Mouse (Mus musculus) heart, embryonic 14.5 days (tissue): Measurements from ENCODE around the gene Gm43738. TPM values are rescaled to one million over a fixed set of nuclear protein-coding genes. Genes with fewer than 3 reads are reported as not detected.

Experiments
- ATAC-seq: fragments of 200-750 bp; cut with Nextera tagmentation; 2 replicates; pipeline ENCODE4 v1.8.0; 2017; ENCODE audit warnings: low read depth, moderate TSS enrichment; ENCODE audit not compliant: insufficient number of reproducible peaks, insufficient read depth, low FRiP score
- H3K27ac ChIP-seq, 2 experiments: fragments of 200-500 bp in 1 of 2; fragments of 300-500 bp in 1 of 2; sonication (generic) in 1 of 2; replicated peaks in 1 of 2; 2 replicates each; pipeline ENCODE4 v1.5.1; 2012 to 2014; ENCODE audit warnings: low read depth in 2 of 2, low read length in 2 of 2, control low read depth in 1 of 2, mild to moderate bottlenecking in 1 of 2, mixed read lengths in 1 of 2; ENCODE audit not compliant: control insufficient read depth in 1 of 2, insufficient read depth in 1 of 2
- H3K27me3 ChIP-seq: fragments of 300-500 bp; sonication (generic); 2 replicates; pipeline ENCODE4 v1.6.1; 2014; ENCODE audit warnings: mild to moderate bottlenecking, low read length, control low read depth; ENCODE audit not compliant: control insufficient read depth, insufficient read depth
- H3K36me3 ChIP-seq: fragments of 300-500 bp; sonication (generic); 2 replicates; pipeline ENCODE4 v1.6.1; 2014; ENCODE audit warnings: mild to moderate bottlenecking, control low read depth, low read length, mixed read lengths; ENCODE audit not compliant: control insufficient read depth, insufficient read depth
- H3K4me1 ChIP-seq, 2 experiments: fragments of 200-500 bp in 1 of 2; fragments of 300-500 bp in 1 of 2; sonication (generic) in 1 of 2; 2 replicates each; pipeline ENCODE4 v1.6.1; 2012 to 2014; ENCODE audit warnings: low read length in 2 of 2, control low read depth in 1 of 2, mixed read lengths in 1 of 2; ENCODE audit not compliant: control insufficient read depth in 2 of 2, insufficient read depth in 2 of 2
- H3K4me2 ChIP-seq: fragments of 300-500 bp; sonication (generic); 2 replicates; pipeline ENCODE4 v1.6.1; 2014; ENCODE audit warnings: mild to moderate bottlenecking, low read length
- H3K4me3 ChIP-seq, 2 experiments: fragments of 200-500 bp in 1 of 2; fragments of 300-500 bp in 1 of 2; sonication (generic) in 1 of 2; 2 replicates each; pipeline ENCODE4 v1.5.1; 2012 to 2014; ENCODE audit warnings: low read length in 2 of 2, mild to moderate bottlenecking in 2 of 2, control low read depth in 1 of 2, low read depth in 1 of 2, moderate library complexity in 1 of 2; ENCODE audit not compliant: control insufficient read depth in 1 of 2, insufficient read depth in 1 of 2
- H3K9ac ChIP-seq: fragments of 300-500 bp; sonication (generic); 2 replicates; pipeline ENCODE4 v1.6.1; 2014; ENCODE audit warnings: mild to moderate bottlenecking, low read length
- H3K9me3 ChIP-seq: fragments of 300-500 bp; sonication (generic); 2 replicates; pipeline ENCODE4 v1.6.1; 2016; ENCODE audit warnings: low read length, control low read depth; ENCODE audit not compliant: control insufficient read depth
- WGBS: fragments of 180-500 bp; shearing (Covaris S2); extraction: QIAGEN DNeasy Blood & Tissue Kit; methylation state at CpG from one replicate; pipeline ENCODE4 v1.1.7; 2014; 5-methylcytosine and 5-hydroxymethylcytosine counted together
- polyA plus RNA-seq: library from polyadenylated mRNA; unstranded; fragments of >200 nt; fragmentation: Nextera tagmentation; extraction: Ambion mirVana; gene quantifications from 2 replicates; pipeline ENCODE4 v1.2.1, GENCODE M21; 2014

Gene Gm43738
- polyA plus RNA-seq, 1 experiment from 2014 or later, result not detected

- H3K4me3 ChIP-seq, result no peak within 1 kb of the TSS
- no peaks in the 10 kb centered on the region for H3K27me3 ChIP-seq
- no peak within 1 kb of the TSS for H3K9ac ChIP-seq
- WGBS, result 45% methylated on average over 3 of the region's 3 CpGs
- no peak for ATAC-seq
- H3K9me3 ChIP-seq, result no peaks in the 10 kb centered on the region
- H3K4me1 ChIP-seq, result peaks cover 3 to 5% of the 10 kb centered on the region in 2 experiments; a peak in 1 of 4 replicates
- no peaks in the 10 kb centered on the region for H3K36me3 ChIP-seq
- H3K27ac ChIP-seq, result no peak within 1 kb of the TSS
- H3K4me2 ChIP-seq, result no peak within 1 kb of the TSS
Measured at GRCm38 (mm10) chr3:89135958-89136357, 35.1 kb upstream of the Gm43738 start, which contains the start of gene Pklr. Gene Pklr, plus strand, starts transcription at chr3:89136142.

GRCm38 (mm10) chr3:89133752-89134151, 32.9 kb upstream of the Gm43738 start:
- H3K4me3 ChIP-seq, result no peak overlapping the region
- no peak overlapping the region for H3K27ac ChIP-seq
- no peak overlapping the region for H3K4me2 ChIP-seq
- H3K4me1 ChIP-seq, result peaks cover 3 to 5% of the 10 kb centered on the region in 2 experiments; a peak in 1 of 4 replicates
- WGBS, result 50% methylated on average over 1 of the region's 1 CpGs
- no peaks in the 10 kb centered on the region for H3K27me3 ChIP-seq
- no peaks in the 10 kb centered on the region for H3K9me3 ChIP-seq
- H3K36me3 ChIP-seq, result no peaks in the 10 kb centered on the region
- no peak overlapping the region for H3K9ac ChIP-seq
- no peak for ATAC-seq

- H3K27me3 ChIP-seq, result no peaks in the 10 kb centered on the region
- 51% methylated on average over 7 of the region's 7 CpGs for WGBS
Measured at GRCm38 (mm10) chr3:89133063-89133450, 32.2 kb upstream of the Gm43738 start.

GRCm38 (mm10) chr3:89132285-89133062, 31.6 kb upstream of the Gm43738 start:
- H3K27me3 ChIP-seq, result no peaks in the 10 kb centered on the region
- no peak overlapping the region for H3K27ac ChIP-seq
- H3K4me2 ChIP-seq, result peak overlapping the region; percentile 80
- H3K36me3 ChIP-seq, result no peaks in the 10 kb centered on the region
- H3K9ac ChIP-seq, result peak overlapping the region; percentile 64
- H3K4me3 ChIP-seq, result peak overlapping the region; percentile 25 to 36
- peaks cover 3 to 5% of the 10 kb centered on the region in 2 experiments; a peak in 1 of 4 replicates for H3K4me1 ChIP-seq
- ATAC-seq, result peak; percentile 50; the same call in 1 of the 2 replicates
- 12% methylated on average over 30 of the region's 30 CpGs for WGBS
- H3K9me3 ChIP-seq, result no peaks in the 10 kb centered on the region

More at GRCm38 (mm10) chr3:89133063-89133450, 32.2 kb upstream of the Gm43738 start:
- no peak overlapping the region for H3K27ac ChIP-seq
- no peak overlapping the region for H3K4me3 ChIP-seq
- no peaks in the 10 kb centered on the region for H3K9me3 ChIP-seq
- ATAC-seq, result no peak
- H3K9ac ChIP-seq, result no peak overlapping the region
- peaks cover 3 to 5% of the 10 kb centered on the region in 2 experiments; a peak in 1 of 4 replicates for H3K4me1 ChIP-seq
- H3K4me2 ChIP-seq, result no peak overlapping the region
- no peaks in the 10 kb centered on the region for H3K36me3 ChIP-seq

GRCm38 (mm10) chr3:89131816-89132215, 30.9 kb upstream of the Gm43738 start:
- peak overlapping the region in 1 of 2 experiments; percentile 36; a peak in 2 of 4 replicates for H3K4me3 ChIP-seq
- no peak overlapping the region for H3K9ac ChIP-seq
- no peaks in the 10 kb centered on the region for H3K27me3 ChIP-seq
- ATAC-seq, result no peak
- H3K9me3 ChIP-seq, result no peaks in the 10 kb centered on the region
- no peaks in the 10 kb centered on the region for H3K36me3 ChIP-seq
- no peak overlapping the region for H3K27ac ChIP-seq
- H3K4me1 ChIP-seq, result peaks cover 3 to 5% of the 10 kb centered on the region in 2 experiments; a peak in 1 of 4 replicates
- peak overlapping the region; percentile 80 for H3K4me2 ChIP-seq
- 43% methylated on average over 4 of the region's 4 CpGs for WGBS

- ATAC-seq, result no peak
- WGBS, result 85% methylated on average over 3 of the region's 3 CpGs
- H3K4me1 ChIP-seq, result peaks cover 3 to 5% of the 10 kb centered on the region in 2 experiments; a peak in 1 of 4 replicates
- no peaks in the 10 kb centered on the region for H3K27me3 ChIP-seq
- no peak overlapping the region for H3K27ac ChIP-seq
- H3K9me3 ChIP-seq, result no peaks in the 10 kb centered on the region
- H3K4me2 ChIP-seq, result no peak overlapping the region
- H3K9ac ChIP-seq, result no peak overlapping the region
- H3K4me3 ChIP-seq, result no peak overlapping the region
- H3K36me3 ChIP-seq, result no peaks in the 10 kb centered on the region
Measured at GRCm38 (mm10) chr3:89129908-89130307, 29.0 kb upstream of the Gm43738 start.

GRCm38 (mm10) chr3:89125981-89126380, 25.1 kb upstream of the Gm43738 start:
- no peak overlapping the region for H3K27ac ChIP-seq
- H3K4me1 ChIP-seq, result peaks cover 10% of the 10 kb centered on the region in 2 experiments
- H3K4me2 ChIP-seq, result no peak overlapping the region
- ATAC-seq, result no peak
- no peak overlapping the region for H3K9ac ChIP-seq
- no peaks in the 10 kb centered on the region for H3K9me3 ChIP-seq
- WGBS, result 86% methylated on average over 3 of the region's 3 CpGs
- H3K4me3 ChIP-seq, result no peak overlapping the region
- H3K27me3 ChIP-seq, result no peaks in the 10 kb centered on the region
- no peaks in the 10 kb centered on the region for H3K36me3 ChIP-seq
